Comparison of ENCODE assay signal across 8 mouse cellular contexts in genomic region chr6:6216120-6216506, GRCm38 (mm10). TPM values are rescaled to one million over a fixed set of nuclear protein-coding genes. Genes with fewer than 3 reads are reported as not detected.
DNase-seq lines count a peak whose midpoint lies in the region; ATAC-seq and TF ChIP-seq lines count a peak whose summit lies in the region.

No protein-coding gene starts in this region.

- no peak for TF ChIP-seq POLR2A in liver, adult 2 months (IDR thresholded peaks at IDR 0.05; ENCODE audit: extremely low read depth, insufficient read depth, low read length)

- DNase-seq in liver, adult 2 months (ENCODE audit: extremely low read depth, low read depth, low spot score), result peak; percentile 73
- DNase-seq in liver, result no peak
- no peak for DNase-seq in embryonic facial prominence, embryonic 14.5 days (ENCODE audit: low spot score)
- no peak for DNase-seq in ovary, adult 18-20 months (ENCODE audit: low spot score)
- DNase-seq in thymus, postnatal 14 days, result no peak
- DNase-seq in cerebellum, adult 8-10 months, result no peak

- H3K4me2 ChIP-seq in embryonic facial prominence, embryonic 14.5 days (ENCODE audit: low read depth, low read length), result peak overlapping the region; percentile 95
- peak overlapping the region; percentile 79 for H3K4me2 ChIP-seq in intestine, embryonic 16.5 days (ENCODE audit: low read depth, low read length)
- peak overlapping the region; percentile 96 for H3K4me2 ChIP-seq in neural tube, embryonic 13.5 days

- ATAC-seq in embryonic facial prominence, embryonic 14.5 days (ENCODE audit: low read depth), result no peak
- no peak for ATAC-seq in intestine, embryonic 16.5 days
- no peak; the same call in 1 of the 2 replicates for ATAC-seq in neural tube, embryonic 13.5 days (ENCODE audit: low read depth)

- 17% methylated on average over 5 of the region's 5 CpGs for WGBS in liver, adult 2 months
- 17% methylated on average over 5 of the region's 5 CpGs for WGBS in embryonic facial prominence, embryonic 14.5 days
- WGBS in intestine, embryonic 16.5 days, result 21% methylated on average over 5 of the region's 5 CpGs
- 36% methylated on average over 5 of the region's 5 CpGs for WGBS in neural tube, embryonic 13.5 days

- no peaks in the 10 kb centered on the region; the same call in 1 of the 2 replicates for H3K36me3 ChIP-seq in liver, adult 2 months (ENCODE audit: control insufficient read depth, insufficient read depth, low read length)
- H3K36me3 ChIP-seq in embryonic facial prominence, embryonic 14.5 days (ENCODE audit: control insufficient read depth, insufficient read depth, low read length), result no peaks in the 10 kb centered on the region
- no peaks in the 10 kb centered on the region for H3K36me3 ChIP-seq in intestine, embryonic 16.5 days (ENCODE audit: control insufficient read depth, insufficient read depth, low read length)
- H3K36me3 ChIP-seq in neural tube, embryonic 13.5 days, result no peaks in the 10 kb centered on the region

- H3K27ac ChIP-seq in liver, adult 2 months (replicated peaks; ENCODE audit: insufficient read depth, low read depth, low read length), result peak overlapping the region; percentile 96
- H3K27ac ChIP-seq in embryonic facial prominence, embryonic 14.5 days (replicated peaks; ENCODE audit: low read depth, low read length), result no peak overlapping the region
- no peak overlapping the region for H3K27ac ChIP-seq in intestine, embryonic 16.5 days (ENCODE audit: low read length)
- H3K27ac ChIP-seq in neural tube, embryonic 13.5 days (replicated peaks), result no peak overlapping the region

- H3K79me2 ChIP-seq in liver, adult 2 months (ENCODE audit: control insufficient read depth, insufficient read depth, low read length), result peaks cover 21% of the 10 kb centered on the region; the same call in 1 of the 2 replicates

- no peaks in the 10 kb centered on the region for H3K27me3 ChIP-seq in liver, adult 2 months (ENCODE audit: control insufficient read depth, insufficient read depth, low read length)
- no peaks in the 10 kb centered on the region for H3K27me3 ChIP-seq in embryonic facial prominence, embryonic 14.5 days (replicated peaks; ENCODE audit: control insufficient read depth, insufficient read depth, low read length)
- no peaks in the 10 kb centered on the region for H3K27me3 ChIP-seq in intestine, embryonic 16.5 days (replicated peaks; ENCODE audit: control insufficient read depth, insufficient read depth, low read length)
- H3K27me3 ChIP-seq in neural tube, embryonic 13.5 days, result no peaks in the 10 kb centered on the region

- H3K9ac ChIP-seq in liver, adult 2 months (ENCODE audit: low read depth, low read length), result peak overlapping the region; percentile 89
- peak overlapping the region; percentile 84 for H3K9ac ChIP-seq in embryonic facial prominence, embryonic 14.5 days (ENCODE audit: low read depth, low read length)
- peak overlapping the region; percentile 84 for H3K9ac ChIP-seq in intestine, embryonic 16.5 days (ENCODE audit: low read depth, low read length)
- H3K9ac ChIP-seq in neural tube, embryonic 13.5 days, result peak overlapping the region; percentile 79

- peaks cover 29% of the 10 kb centered on the region for H3K4me1 ChIP-seq in liver, adult 2 months (ENCODE audit: control insufficient read depth, insufficient read depth, low read length)
- 0 out of 2 replicates have a peak, but pooled peaks cover 10% of the 10 kb centered on the region for H3K4me1 ChIP-seq in embryonic facial prominence, embryonic 14.5 days (ENCODE audit: control insufficient read depth, insufficient read depth, low read length)
- peaks cover 6% of the 10 kb centered on the region; the same call in 1 of the 2 replicates for H3K4me1 ChIP-seq in intestine, embryonic 16.5 days (ENCODE audit: control insufficient read depth, insufficient read depth, low read length)
- H3K4me1 ChIP-seq in neural tube, embryonic 13.5 days (replicated peaks), result peaks cover 14% of the 10 kb centered on the region

- H3K9me3 ChIP-seq in embryonic facial prominence, embryonic 14.5 days (ENCODE audit: control insufficient read depth, low read length), result no peaks in the 10 kb centered on the region
- no peaks in the 10 kb centered on the region for H3K9me3 ChIP-seq in intestine, embryonic 16.5 days (ENCODE audit: control insufficient read depth, low read length)
- H3K9me3 ChIP-seq in neural tube, embryonic 13.5 days, result no peaks in the 10 kb centered on the region

- no peak for TF ChIP-seq CTCF in liver, adult 2 months (IDR thresholded peaks at IDR 0.05; ENCODE audit: low read depth, low read length)

- peak overlapping the region; percentile 86 for H3K4me3 ChIP-seq in liver, adult 2 months (ENCODE audit: insufficient read depth, low read depth, low read length)
- H3K4me3 ChIP-seq in embryonic facial prominence, embryonic 14.5 days (ENCODE audit: low read depth, low read length), result peak overlapping the region; percentile 69
- peak overlapping the region; percentile 80 for H3K4me3 ChIP-seq in intestine, embryonic 16.5 days (ENCODE audit: low read length)
- peak overlapping the region; percentile 68 for H3K4me3 ChIP-seq in neural tube, embryonic 13.5 days

RNA-seq across cellular contexts. Expression of gene Slc25a13, which starts 0.9 kb away (rescaled TPM):
- total RNA-seq in liver, adult 2 months (2014; rRNA removed), result 206 and 232 TPM in 2 replicates
- polyA plus RNA-seq in liver, adult 2 months (2012; rRNA removed), result 53.5 and 60.3 TPM in 2 replicates
- 16.9 and 18.1 TPM in 2 replicates for polyA plus RNA-seq in embryonic facial prominence, embryonic 14.5 days (2014; fragmentation: Nextera tagmentation; extraction: Ambion mirVana)
- 53.1 and 56.6 TPM in 2 replicates for polyA plus RNA-seq in intestine, embryonic 16.5 days (2015; fragmentation: Nextera tagmentation; extraction: Ambion mirVana)
- polyA plus RNA-seq in neural tube, embryonic 13.5 days (2015; fragmentation: Nextera tagmentation; extraction: Ambion mirVana), result 6.1 and 8.6 TPM in 2 replicates
